Mouse (Mus musculus): ENCODE measurements at regions not wholly inside any gene's neighbourhood (a gene's known extent, or its start where the extent isn't known, plus 50 kb on each side); places are given as distances from the start of the nearest gene placed in this dataset.

DNA sequence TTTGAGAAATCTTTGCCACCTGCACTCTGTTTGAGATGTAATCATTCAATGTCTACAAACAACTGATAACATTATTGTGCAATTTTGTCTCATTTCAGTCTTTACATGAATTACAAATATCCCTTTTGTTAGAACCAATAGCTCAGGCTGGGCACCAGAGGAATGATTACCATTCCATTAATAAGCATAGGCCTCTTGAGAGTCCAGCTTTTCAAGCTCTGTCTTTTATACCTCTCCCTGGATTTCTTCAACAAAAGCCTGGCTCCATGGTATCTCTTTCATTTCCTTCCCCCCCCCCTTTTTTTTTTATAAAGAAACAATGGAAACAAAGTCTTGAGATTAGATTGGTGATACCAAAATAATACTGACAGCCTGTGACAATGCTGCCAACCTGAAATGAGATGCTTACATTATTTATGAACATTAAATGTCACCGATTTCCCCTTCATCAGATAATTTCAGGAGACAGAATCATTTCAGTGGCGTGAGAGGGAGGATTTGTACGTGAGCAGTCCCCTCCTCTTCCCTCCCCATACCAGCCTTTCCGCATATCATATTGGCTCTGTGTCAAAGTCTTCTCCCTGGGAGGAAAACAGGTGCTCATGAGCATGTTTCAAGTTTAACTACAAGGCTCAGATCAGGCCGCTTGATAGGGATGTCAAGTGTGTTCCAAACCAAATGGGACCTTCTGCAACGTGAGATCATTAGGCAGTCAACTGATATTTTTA, 1083.5 kb upstream of the Cdh8 start:
- no peak for TF ChIP-seq CTCF (IDR thresholded peaks at IDR 0.05; ENCODE audit: borderline replicate concordance, insufficient read depth, low read depth, low read length)
- no peak for TF ChIP-seq POLR2A (IDR thresholded peaks at IDR 0.05; ENCODE audit: borderline replicate concordance, insufficient read depth, low read length)
